Mouse (Mus musculus): ENCODE data around the gene Mob1b.
A peak's percentile ranks its signal among the peaks of the same experiment; 100 is the strongest.

The Mob1b gene

GRCm38 (mm10) chr5:88720116-88721002 lies at the start of gene Mob1b:
Gene Mob1b, plus strand, starts transcription at chr5:88720855.
- DNase-seq (ENCODE audit: low read depth, low spot score): peak; percentile 98

DNA sequence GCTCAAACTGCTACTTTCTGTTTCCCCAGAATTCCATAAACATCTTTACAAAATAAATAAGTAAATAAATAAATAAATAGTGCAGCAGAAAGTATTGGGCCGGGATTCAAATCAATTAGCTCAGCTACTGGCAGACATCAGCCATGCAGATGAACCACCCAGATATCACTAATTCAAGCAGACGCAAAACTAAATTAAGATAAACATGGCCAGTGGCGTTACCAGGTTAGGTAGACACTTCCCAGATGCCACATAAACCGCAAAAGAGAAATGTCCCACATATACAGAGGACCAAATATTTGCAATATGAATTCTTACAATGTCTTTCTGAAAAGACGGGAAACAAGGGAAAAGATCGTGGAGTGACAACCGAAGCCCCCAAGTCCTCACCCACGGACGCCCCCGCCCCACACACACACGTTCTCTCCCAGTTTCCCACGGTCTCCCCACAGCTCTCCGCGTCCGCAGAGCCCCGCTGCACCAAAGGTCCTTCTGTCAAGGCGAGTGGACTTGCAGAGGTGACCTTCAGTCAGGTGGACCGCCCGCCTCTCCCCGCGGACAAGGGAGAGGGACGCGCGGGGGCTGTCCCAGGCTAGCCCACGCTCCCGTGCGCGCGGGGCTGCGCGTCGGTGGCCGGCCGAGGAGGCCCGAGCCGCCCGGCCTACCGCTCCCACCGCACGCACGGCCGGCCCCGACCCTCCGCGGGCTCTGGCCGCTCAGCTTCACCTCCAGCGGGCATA lies 45.8 kb upstream of the Mob1b start:
- DNase-seq (ENCODE audit: low read depth, low spot score): peak; percentile 17

DNA sequence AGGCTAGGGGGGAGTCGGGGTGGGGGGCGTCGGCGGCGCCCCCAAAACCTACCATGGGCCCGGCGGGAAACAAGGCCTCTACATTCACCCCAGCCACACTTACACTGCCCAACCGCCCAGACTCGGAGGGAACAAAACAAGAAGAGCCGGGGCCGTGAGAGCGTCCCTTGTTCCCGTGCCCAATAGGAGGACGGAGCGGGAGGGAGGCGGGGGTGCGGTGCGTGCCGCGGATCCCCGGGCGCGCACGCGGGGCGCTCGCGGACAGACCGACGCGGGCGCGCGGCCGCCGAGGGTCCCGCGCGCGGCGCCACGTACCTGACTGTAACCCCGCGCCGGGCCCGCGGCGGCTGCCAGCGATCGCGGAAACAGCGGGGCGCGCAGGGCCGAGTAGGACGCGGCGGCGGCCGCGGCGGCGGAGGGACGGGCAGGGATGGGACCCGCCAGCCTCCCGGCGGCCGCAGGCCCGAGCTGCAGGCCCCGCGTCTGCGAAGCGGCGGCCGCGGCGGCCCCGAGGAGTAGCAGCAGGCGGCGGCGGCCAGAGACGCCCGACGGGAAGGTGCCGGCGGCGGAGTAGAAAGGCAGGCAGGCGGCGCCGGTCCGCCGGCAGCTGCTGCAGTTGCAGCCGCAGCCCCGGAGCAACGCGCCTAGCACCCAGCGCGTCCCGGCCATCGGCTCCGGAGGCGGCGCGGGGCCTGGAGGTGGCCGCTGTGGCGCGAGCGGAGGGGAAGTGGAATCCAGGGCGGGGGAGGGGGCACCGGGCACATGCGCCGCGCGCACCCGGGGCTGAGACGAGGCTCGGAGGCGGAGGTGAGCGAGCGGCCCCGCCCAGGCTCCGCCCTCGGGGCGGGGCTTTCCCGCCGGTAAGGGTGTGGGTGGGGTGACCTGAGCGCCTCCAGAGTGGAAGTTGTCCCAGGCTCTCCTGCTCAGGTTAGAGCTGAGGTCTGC lies 44.9 kb upstream of the Mob1b start, which contains the start of gene Grsf1:
Grsf1 (minus strand) TSS at position 729 of the 945 bp plus-strand sequence.
- DNase-seq (ENCODE audit: low read depth, low spot score): peak; percentile 91

DNA sequence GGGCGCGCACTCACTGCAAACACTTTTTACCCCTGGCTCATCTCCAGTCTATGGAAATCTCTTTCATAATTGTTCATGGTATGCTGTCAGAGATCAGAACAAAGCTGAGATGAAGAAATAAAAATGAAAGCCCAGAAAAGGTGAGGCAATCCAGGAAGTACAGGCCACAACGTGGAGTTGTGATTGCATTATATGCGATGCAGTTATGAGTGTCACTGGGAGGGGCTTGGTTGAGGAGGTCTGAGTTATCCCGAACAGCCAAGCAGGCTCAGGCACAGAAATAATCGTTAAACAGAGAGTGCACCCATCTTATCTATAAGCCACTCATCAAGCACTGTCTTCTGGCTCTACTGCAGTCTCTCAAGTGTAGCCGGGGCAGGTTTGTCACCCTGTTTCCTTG lies 41.7 kb upstream of the Mob1b start:
- DNase-seq (ENCODE audit: low read depth, low spot score): no peak

DNA sequence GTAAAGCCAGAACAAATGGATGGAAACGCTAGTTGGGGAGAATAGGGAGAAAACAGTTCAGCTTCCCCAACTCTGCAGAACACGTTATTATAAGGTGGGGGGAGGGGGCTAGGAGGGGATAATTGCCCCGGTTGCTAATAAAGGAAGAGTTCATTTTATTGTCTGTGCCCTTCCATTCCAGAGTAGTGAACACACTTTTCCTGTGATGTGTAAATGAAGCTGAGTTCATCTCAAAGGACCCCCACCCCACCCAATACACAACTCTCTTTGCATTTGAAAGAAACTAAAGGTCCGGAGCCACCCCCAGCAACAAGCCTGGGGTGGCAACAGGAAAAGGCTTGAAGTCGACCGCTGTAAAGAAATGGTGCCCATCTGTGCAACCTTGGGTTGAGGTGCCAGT lies 41.3 kb upstream of the Mob1b start:
- no peak for DNase-seq (ENCODE audit: low read depth, low spot score)

DNA sequence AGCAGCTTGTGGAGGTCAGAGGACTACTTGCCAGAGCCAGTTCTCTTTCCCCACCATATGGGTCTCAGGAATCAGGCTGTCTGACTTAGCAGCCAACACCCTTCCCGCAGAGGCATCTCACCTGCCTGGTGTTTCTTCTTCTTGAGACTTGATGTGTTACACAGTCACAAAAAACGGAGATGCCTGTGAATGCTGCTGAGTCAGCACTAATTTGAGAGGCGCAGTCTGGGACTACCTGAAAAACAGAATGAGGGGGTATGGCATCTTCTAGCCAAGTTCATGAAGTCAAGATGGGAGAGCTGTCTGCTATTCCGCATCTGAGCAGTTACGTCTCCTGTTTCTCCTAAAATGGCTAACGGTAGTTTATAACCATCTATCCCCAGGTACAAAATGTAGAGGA lies 40.1 kb upstream of the Mob1b start:
- no peak for DNase-seq (ENCODE audit: low read depth, low spot score)

- DNase-seq (ENCODE audit: low read depth, low spot score): no peak
Measured at GRCm38 (mm10) chr5:88683706-88684105, 36.9 kb upstream of the Mob1b start.

DNA sequence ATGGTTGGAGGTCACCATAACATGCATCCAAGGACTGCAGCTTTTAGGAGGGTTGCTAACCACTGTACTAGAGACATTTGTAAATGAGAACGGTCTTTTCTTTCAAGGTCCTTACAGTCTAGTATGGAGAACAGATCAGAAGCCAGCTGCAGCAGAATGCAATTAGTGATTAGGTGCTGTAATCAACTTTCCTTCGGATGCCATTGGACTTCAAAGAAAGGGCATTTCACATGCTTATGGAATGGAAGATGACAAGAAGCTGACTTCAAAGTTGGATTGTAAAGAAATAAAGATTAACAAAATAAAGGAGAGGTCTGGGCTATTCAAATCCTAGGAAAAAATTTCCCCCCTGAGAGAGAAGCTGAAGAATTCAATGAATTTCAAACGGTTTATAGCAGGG lies 36.4 kb upstream of the Mob1b start:
- DNase-seq (ENCODE audit: low read depth, low spot score): no peak

DNA sequence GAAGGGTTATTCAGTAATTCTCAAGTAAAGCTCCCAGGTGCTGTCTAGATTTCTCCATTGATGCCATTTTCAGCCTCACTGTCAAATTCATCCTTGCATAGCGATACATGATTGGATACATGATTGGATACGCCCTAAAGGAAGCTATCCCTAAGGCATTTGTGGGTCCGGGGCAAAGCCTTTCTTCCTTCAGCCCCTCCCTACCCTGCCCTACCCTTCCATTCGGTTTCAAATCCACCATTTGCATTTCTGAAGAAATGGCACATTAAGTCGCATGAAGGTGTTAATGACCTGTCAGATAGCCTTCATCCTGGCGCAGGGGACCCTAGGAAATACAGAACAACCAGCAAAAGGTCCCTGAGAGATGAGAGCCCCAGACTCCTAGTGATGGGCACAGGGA lies 35.3 kb upstream of the Mob1b start:
- DNase-seq (ENCODE audit: low read depth, low spot score): no peak

- no peak for DNase-seq (ENCODE audit: low read depth, low spot score)
Measured at GRCm38 (mm10) chr5:88685745-88686299, 34.8 kb upstream of the Mob1b start.

DNA sequence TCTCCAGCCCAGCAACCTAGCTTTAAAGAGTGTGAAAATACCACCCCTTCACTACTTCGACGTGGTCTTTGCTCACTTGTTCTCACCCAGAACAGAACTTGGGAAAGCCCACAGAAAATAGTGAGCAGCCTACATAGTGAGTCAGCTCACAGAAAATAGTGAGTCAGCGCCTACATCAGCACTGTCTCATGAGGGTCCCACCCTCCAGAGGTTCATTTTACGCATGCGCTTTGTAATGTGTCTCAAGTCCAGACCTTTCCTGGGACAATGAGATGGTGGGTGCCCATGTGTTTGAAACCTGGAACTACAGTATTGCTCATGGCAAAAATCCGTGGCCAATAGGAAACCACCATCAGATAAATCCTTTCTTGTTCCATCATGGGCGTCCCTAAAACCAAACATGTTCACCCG lies 32.7 kb upstream of the Mob1b start:
- no peak for DNase-seq (ENCODE audit: low read depth, low spot score)

DNA sequence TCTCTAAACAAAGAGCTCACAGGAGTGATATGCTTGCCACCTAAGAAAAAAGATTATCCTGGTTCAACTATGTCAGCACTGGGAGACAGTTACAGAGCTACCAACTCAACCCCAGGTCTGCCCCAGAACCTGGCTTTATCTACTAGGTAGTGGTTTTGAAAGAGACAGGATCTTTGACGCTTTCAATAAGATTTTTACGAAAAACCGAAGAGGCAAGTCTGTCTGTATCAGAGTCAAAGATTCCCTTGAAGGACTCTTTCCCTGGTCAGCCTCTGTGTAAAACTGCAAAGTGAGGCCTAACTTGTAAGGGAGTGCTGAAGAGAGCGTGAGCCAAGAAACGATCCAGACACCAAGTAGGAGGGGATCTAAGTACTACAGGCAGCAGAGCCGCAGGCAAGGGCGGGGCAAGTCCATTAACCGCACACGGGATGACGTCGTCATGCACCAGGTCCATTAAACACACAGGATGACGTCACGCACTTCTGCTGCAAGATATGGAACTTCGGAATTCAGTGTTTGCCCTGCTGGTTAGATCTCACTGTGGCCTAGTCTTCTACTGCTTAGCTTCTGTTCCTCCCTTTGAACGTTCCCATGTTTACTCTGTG lies 32.0 kb upstream of the Mob1b start:
- DNase-seq (ENCODE audit: low read depth, low spot score): no peak

DNA sequence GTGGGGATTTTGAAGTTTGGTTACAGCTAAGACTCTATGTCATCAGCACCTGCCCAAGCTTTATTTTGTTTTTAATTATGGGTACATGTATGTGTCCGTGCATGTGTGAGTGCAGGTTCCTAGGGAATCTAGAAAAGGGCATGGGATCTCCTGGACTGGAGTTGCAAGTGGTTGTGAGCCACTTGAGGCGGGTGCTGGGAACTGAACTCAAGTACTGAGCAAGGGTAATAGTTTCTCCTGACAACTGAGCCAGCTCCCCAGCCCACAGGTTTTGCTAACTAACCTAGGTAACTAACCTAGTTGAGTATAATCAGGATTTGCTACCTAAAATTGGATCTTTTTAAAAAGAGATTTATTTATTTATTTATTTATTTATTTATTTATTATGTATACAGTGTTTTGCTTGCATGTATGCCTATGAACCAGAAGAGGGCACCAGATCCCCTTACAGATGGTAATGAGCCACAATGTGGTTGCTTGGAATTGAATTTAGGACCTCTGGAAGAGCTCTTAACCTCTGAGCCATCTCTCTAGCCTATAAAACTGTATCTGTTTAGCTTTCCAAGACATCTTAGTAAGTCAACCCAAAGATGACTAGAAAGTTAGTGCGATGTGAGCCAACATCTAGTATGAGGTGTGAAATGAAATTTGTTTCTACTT lies 31.2 kb upstream of the Mob1b start:
- peak; percentile 53 for DNase-seq (ENCODE audit: low read depth, low spot score)

- no peak for DNase-seq (ENCODE audit: low read depth, low spot score)
Measured at GRCm38 (mm10) chr5:88690681-88691505, 29.8 kb upstream of the Mob1b start.

DNA sequence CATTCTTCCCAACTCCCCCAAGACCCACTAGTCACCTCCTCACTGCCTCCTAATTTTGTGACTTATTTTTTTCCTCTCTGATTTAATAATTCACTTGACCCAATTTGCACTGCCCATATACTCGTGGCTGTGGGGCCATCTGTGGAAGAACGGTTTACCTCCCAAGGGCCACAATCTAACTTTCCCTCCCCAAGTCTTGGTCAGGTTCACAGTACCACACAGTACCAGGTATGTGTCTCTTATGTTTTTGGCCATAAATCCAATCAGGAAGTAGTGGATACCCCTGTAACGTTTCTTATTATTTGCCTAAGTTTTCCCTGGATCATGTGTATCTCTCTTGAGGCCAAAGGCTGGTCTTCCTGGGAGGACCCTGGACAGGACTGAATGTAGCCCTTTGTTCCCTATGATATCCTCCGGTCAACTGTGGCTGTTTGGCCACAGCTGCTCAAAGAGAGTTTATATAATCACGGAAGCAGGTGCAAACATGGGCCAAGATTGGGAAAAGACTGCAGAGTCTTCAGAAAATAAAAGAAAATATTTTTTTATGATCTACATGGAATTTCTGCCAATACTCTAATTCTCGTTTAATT lies 29.1 kb upstream of the Mob1b start:
- no peak for DNase-seq (ENCODE audit: low read depth, low spot score)

DNA sequence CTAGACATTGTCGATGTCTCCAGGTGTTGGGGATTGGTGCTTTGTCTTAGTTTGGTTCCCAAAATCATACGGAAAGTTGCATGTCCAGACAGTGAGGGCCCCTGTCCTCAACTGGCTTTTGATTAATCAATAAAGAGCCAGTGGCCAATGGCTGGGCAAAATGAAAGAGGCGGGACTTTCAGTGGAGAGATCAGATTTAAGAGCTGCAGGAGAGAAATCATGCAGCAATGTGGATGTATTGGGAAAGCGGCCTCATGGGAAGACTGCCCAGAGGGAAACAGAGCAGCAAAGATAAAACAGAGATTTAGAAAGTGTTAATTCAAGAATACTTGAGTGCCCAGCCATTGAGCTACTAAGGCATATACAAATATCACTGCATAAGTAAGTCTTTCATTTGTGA lies 28.1 kb upstream of the Mob1b start:
- no peak for DNase-seq (ENCODE audit: low read depth, low spot score)

GRCm38 (mm10) chr5:88693057-88693456 lies 27.6 kb upstream of the Mob1b start:
- no peak for DNase-seq (ENCODE audit: low read depth, low spot score)

DNA sequence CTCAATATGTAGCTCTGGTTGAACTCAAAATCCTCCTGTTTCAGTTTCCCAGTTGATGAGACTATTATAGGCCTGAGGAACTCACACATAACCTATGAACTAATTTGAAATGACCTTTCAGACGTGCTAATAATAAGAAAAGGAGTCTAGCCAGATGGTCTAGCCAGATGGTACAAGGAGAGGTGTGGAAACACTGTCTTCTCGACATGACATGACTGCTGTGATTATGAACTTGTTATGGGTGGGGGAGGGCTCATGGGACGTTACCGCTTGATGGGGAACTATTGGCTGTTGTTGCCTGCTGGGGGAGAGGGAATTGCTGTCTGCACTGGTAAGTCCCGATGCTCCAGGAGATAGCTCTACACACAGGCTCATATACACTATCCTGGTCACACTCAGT lies 23.4 kb upstream of the Mob1b start:
- DNase-seq (ENCODE audit: low read depth, low spot score): no peak

GRCm38 (mm10) chr5:88699251-88699913 lies 21.3 kb upstream of the Mob1b start:
- DNase-seq (ENCODE audit: low read depth, low spot score): no peak
